Mouse (Mus musculus) gastrocnemius, postnatal 36 days (tissue): Measurements from ENCODE around the gene Prkci. TPM values are rescaled to one million over a fixed set of nuclear protein-coding genes. Genes with fewer than 3 reads are reported as not detected.

ENCODE experiments used
- DNase-seq, 2 experiments: peaks; one replicate each; pipeline ENCODE4 v3.0.0; 2022
- intact Hi-C: fragments of 180-260 bp; cut with DNase I; formaldehyde crosslinking; loops from one replicate; pipeline ENCODE4 v1.15.1; 2025
- total RNA-seq, 2 experiments: library from RNA; stranded (reverse); gene quantifications; 2 replicates each; pipeline ENCODE4 v1.2.3; 2021

Prkci gene
- total RNA-seq, 2 experiments from 2014 or later = 2.8 to 3.0 TPM

DNA sequence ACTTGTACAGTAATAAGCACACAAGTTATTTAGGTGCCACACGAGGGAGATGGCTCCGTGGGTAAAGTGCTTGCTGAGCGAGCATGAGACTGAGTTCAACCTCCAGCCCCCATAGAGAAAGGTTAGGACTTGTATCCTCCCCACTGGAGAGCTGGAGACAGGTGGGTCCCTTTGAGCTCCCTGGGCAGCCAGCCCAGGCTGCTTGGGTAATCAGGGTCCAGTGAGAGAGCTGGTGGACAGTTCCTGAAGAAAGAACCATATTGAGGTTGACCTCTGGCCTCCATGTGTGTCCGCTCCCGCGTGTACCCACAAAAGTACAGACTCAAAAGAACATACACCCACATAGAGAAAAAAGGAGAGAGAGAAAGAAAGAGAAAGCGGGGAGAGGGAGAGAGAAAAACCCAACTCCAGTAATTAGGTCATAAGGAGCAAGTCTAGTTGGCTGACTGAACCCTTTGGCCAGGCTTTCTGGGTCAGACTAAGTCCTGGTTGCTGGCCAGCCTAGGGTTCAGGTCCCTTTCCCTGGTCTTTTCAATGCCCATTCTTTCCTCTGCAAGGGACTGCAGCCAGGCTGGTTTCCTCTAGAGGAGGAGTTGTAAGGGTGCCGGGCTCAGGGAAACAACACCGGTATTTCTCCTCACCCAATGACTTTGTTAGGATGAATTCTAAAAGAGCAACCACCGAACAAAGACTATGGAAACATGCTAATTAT is 85.4 kb downstream of the Prkci start:
- intact Hi-C loops = no loop called here
- no peak for DNase-seq

GRCm38 (mm10) chr3:31082838-31083506 is 87.4 kb downstream of the Prkci start:
- DNase-seq = no peak
- intact Hi-C loops = no loop called here

DNA sequence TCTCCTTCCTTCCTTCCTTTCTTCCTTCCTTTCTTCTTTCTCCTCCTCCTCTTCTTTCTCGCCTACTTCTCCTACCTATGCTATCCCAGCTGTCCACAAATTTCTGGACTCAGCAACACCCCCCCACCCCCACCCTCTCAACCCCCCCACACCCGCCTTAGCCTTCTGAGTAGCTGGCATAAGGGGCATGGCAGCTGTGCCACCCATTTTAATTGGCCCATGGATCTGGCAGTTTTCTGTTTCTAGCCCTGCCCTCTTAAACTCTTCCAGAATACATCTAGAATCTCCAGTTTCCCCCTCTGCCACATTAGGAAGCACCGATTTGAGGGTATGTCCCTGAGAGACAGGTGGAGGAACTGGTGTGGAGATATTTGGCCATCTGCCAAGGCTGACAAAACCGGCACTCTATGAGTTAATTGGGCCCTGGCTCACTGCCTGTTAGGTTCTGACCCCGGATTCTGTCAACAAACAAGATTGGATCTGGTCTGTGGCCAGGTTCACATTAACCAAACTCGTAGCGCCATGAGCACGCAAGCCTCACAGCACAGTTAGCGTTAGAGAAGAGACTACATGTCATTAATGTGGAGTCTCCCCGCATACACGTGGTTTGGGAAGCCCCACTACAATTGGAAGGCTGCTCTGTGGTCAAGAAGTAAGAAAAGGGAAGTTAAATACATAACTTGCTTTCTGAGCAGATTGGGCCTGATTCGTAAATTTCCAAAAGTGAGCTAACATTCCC is 88.1 kb downstream of the Prkci start:
- intact Hi-C loops = no loop called here
- DNase-seq = peak in 1 of 2 experiments; percentile 17

- intact Hi-C loops = no loop called here
- no peak for DNase-seq
These were observed 89.5 kb downstream of the Prkci start for GRCm38 (mm10) chr3:31085000-31085399.

DNA sequence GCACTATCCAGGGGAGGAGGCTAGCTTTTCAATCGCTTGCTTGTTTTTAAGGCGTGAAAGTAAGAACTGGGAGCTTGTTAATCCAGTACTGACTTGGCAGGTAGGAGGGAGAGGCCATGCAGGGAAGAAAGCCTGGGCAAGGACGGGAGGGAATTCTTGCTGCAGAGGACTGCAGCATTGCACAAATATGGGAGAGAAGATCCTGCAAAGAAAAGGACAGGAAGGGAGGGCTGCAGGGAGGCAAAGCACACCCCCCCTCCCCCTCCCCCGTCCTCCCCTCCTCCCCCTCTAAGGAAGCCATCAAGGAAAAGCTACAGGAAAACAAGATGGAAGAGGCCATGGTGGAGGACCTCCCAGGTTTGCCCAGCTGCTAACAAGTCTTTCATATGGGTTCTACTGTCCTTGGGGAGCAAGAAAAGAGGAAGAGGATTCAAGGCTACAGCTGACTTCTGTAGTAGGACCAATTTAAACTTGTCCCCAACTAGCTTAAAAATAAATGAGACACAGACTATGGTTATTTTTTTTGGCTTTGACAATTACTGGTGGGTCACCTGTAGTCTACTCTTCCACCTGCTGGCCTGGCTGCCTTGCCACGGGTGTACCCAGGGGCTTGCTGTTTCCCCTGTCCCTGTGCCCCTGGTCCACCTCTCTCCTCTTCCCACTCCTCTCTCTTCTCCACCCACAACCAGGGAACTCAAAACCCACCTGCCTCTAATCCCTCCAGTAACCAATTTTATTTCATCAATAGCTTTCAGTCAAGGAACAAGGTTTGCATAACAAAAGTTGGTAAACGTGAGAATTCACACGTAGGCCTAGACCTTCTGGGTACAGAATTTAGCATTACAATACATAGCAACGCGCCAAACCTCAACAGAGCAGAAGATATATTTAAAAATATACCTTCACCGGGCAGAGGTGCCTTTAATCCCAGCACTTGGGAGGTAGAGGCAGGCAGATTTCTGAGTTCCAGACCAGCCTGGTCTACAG is 93.5 kb downstream of the Prkci start:
- intact Hi-C loops = no loop called here
- DNase-seq = no peak

DNA sequence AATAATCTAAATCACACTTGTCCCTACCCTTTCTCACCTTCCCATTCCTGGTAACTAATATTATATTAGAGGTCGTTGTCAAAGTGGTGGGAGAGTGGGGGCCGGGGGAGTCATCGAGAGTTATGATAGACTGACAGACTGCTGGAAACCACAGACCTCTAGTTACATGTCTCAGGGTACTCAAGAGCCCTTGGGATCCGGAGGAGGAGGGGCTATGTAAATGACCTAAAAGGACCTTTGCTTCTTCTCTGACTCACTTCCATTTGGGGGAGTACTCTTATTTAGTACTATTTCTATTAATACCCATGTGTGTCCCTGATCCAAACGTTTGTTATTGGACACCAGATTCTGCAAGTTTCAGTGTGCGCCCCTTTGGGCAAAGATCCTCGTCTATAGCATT is 94.4 kb downstream of the Prkci start:
- intact Hi-C loops = loop anchor here (5.0 kb wide), 2 partner anchors 33 to 47 kb away; no protein-coding TSS in a partner anchor

DNA sequence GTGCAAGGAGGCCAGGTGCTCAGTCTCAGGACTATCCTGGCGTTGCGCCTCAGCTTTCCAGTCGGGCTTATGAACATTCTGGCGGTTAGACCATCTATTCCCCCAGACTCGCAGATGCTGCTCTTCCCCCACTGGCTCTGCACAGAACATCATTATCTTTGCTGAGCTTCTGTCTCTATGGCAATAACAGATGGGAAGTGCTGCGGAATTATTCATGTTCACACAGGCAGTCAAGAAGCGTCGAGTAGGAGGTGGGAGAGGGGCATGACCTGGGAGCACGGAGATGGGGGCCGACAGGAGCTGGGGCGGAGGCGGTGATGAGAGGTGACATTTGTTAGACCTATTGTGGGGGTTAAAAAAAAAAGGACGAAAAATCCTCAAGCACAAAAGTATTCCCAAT is 97.6 kb downstream of the Prkci start:
- intact Hi-C loops = loop anchor here (5.0 kb wide), 2 partner anchors 36 to 44 kb away; no protein-coding TSS in a partner anchor
- DNase-seq = no peak

More for the DNA sequence above, 94.4 kb downstream of the Prkci start:
- DNase-seq = no peak

GRCm38 (mm10) chr3:31093627-31094351 is 98.2 kb downstream of the Prkci start:
- intact Hi-C loops = loop anchor here (5.0 kb wide), 2 partner anchors 36 to 44 kb away; no protein-coding TSS in a partner anchor
- DNase-seq = peak; percentile 58 to 60

GRCm38 (mm10) chr3:31094531-31095178 is 99.1 kb downstream of the Prkci start, which contains the start of gene Skil:
Gene Skil (plus strand): TSS chr3:31095058.
- intact Hi-C loops = loop anchor here (5.0 kb wide), 2 partner anchors 37 to 43 kb away; no protein-coding TSS in a partner anchor
- DNase-seq = peak; percentile 89 to 92

DNA sequence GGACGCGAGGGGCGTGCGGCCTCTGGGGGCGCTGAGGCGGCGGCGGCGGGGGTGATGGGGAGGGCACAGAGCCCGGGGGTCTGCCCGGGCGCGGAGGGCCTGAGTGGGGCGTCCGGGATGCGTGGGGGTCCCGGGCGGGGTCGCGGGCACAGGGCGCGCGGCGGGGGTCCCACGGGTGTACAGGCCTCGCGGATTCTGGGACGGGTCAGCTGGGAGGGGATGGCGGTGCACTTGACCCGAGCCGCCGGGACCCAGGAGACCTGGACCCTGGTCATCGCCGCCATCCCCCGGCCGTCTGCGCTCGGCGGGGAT is 99.6 kb downstream of the Prkci start:
- intact Hi-C loops = no loop called here

DNA sequence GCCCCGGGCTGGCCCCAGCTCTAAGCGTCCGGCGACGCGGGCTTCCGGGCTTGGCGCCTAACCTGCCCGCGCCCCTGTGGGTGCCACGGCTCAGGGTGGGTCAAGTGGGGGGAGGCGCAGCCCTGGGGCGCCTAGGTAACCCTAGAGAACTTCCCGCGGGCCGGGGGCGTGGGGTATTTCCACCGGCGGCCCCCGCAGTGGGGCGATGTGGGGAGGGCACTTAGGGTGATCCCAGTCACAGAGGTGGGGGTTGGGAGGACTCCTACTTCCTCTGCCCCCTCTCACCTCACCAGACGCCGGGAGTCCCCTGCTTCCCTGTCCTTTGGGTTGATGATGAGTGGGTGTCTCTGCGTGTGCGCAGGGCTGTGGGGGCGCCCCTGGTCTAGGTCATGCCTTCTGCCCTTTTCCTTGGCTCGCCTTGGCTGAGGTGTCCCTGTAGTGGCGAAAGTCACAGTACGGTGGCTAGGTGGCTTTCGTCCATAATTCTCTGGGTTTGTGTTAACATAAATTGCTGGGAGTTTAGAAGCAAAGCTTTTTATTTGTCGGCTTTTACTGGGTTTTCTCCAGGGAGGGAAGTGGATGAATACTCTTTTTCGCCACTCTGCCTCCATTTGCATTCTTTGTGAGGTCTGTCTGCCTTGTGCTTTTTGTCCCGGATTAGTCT is 100.1 kb downstream of the Prkci start:
- intact Hi-C loops = no loop called here

More for the DNA sequence above, 99.6 kb downstream of the Prkci start:
- DNase-seq = no peak

DNA sequence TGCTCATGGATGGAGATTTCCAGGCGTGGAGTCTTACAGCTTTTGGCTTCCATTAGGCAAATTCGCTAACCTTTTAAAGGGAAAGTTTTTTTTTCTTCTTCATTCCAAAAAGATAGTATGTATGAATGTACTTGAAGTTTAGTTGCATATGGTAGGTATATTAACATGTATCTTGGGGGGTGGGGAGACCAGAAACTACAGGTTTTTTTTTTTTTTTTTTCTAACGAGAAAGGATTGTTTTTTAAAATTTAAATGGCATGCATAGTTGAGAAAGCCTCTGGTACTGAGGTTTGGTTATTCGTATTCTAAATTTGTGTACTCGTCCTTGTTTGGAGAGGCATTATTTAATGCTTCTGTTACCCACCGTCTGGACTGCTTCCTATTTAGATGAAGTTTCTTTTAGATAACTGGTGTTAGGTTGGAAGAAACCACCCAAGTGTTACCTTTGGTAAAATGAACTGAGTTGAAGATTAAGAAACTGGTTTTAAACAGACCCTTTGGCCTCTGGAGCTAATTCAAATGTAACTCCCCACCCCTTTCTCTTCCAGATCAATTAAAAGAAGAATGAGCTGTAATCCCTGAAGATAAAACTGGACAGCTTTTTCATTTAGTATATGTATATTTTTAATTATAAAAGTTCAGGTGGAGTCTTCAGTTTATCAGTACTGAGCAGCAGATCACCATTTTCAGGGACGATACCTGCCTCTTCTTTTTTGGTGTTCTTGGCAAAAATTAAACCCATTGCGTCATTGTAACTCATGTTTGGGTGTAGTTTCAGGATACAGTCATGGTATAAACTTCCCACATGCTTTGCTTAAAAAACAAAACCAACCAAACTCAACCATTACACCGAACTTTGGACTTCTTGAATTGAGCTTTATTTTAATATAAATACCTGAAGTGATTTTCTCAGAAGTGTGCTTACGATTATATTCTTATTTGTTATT is 100.9 kb downstream of the Prkci start:
- intact Hi-C loops = no loop called here
- DNase-seq = no peak

More for the DNA sequence above, 100.1 kb downstream of the Prkci start:
- DNase-seq = peak; percentile 19 to 50

DNA sequence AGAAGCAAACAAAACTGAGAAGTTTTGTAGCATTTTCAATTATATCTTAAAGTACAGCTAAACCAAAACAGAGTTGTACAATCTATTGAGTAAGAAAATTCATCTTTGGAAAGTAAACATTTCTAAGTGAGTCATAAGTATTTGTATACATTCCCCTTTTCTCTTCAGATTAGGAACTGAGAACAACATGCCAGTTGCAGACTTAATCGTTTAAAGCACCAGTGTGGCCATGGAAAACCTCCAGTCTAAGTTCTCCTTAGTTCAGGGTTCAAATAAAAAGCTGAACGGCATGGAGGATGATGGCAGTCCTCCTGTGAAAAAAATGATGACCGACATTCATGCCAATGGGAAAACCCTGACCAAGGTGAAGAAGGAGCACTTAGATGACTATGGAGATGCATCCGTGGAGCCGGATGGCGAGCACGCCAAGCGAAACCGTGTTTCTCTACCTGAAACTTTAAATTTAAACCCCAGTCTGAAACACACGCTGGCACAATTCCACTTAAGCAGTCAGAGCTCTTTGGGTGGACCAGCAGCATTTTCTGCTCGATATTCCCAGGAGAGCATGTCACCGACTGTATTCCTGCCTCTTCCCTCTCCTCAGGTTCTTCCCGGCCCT is 101.7 kb downstream of the Prkci start:
- intact Hi-C loops = no loop called here
- DNase-seq = no peak

GRCm38 (mm10) chr3:31097976-31098375 is 102.4 kb downstream of the Prkci start:
- intact Hi-C loops = no loop called here

DNA sequence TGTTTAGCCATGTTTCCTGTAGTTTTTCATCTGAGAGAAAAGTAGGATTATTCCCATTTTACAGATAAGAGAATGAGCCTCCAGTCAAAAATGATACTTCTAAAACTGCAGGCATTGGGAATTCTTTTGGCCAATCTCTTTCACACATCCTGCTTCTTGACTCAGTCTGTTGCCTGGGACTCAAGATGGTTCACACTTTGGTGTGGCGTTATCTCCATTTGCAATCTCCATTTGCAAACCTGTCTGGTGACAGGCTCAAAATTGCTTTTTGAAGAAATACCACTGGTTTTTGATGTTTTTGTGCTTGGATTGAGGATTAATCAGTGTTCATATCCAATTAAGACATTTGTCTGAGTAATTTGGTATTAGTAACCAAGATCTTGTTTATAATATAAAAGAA is 103.0 kb downstream of the Prkci start:
- intact Hi-C loops = no loop called here

More at GRCm38 (mm10) chr3:31097976-31098375, 102.4 kb downstream of the Prkci start:
- DNase-seq = no peak

GRCm38 (mm10) chr3:31100026-31100425 is 104.5 kb downstream of the Prkci start:
- no peak for DNase-seq
- intact Hi-C loops = no loop called here

More for the DNA sequence above, 103.0 kb downstream of the Prkci start:
- DNase-seq = no peak

DNA sequence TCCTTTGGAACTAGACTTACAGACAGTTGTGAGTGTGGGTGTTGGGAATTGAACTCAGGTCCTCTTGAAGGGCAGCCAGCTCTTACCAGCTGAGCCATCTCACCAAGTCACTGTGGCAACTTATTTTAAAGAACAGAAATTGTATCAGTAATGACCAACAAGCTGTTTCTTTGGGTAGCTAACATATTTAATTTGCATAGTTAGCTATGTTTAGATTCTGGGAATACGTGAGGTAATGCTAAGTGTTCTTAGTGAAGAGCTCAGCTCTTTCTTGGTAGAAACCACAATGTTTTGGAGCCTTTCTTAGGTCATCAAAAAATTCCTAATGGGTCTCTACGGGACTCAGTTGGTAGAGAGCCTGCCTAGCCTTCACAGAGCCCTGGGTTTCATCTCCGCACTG is 105.3 kb downstream of the Prkci start:
- intact Hi-C loops = no loop called here
- DNase-seq = no peak
